Mouse (Mus musculus): ENCODE results near the gene Ino80d. TPM values are rescaled to one million over a fixed set of nuclear protein-coding genes. Genes with fewer than 3 reads are reported as not detected.
"Not testable (repeated sequence)": the region's sequence is repeated elsewhere in the genome, so short reads cannot be mapped to it uniquely, and the experiment has no call there.

The Ino80d gene
- 2.1 TPM for polyA plus RNA-seq (2012; fragmentation: generic; extraction: Trizol)
- long read RNA-seq, experiment 1, partial matches to known transcripts, result 1 of 9 reads
- long read RNA-seq, experiment 1, other reads (novel, unspliced or antisense), result 8 of 9 reads
- long read RNA-seq, experiment 2, transcript Ino80d-203 (10 exons, 1,979 nt), result major isoform, 5 of 14 reads
- long read RNA-seq, experiment 2, partial matches to known transcripts, result 2 of 14 reads
- long read RNA-seq, experiment 2, other reads (novel, unspliced or antisense), result 5 of 14 reads

- peaks cover 70% of the 10 kb centered on the region for H3K79me3 ChIP-seq (ENCODE audit: low read depth)
- H3ac ChIP-seq (ENCODE audit: control insufficient read depth, insufficient read length, low read depth), result peak within 1 kb of the TSS; percentile 95
- no peaks in the 10 kb centered on the region for H3K27me3 ChIP-seq (ENCODE audit: control insufficient read depth, insufficient read depth, insufficient read length)
- peaks cover 14% of the 10 kb centered on the region for H3K36me3 ChIP-seq (ENCODE audit: control insufficient read depth, insufficient read depth)
- peak within 1 kb of the TSS; percentile 52 for H3K4me3 ChIP-seq (ENCODE audit: insufficient read depth, poor library complexity, severe bottlenecking)
- TF ChIP-seq MAX (IDR thresholded peaks at IDR 0.05) (peak; percentile 58), FOSL1 (IDR thresholded peaks at IDR 0.05; ENCODE audit: insufficient read depth, low read length, poor library complexity, severe bottlenecking) (no peak), CTCF (IDR thresholded peaks at IDR 0.05; ENCODE audit: control insufficient read depth, insufficient read depth, insufficient read length) (peak; percentile 33)
- H3K79me2 ChIP-seq (ENCODE audit: control insufficient read depth, insufficient read depth), result peaks cover 92% of the 10 kb centered on the region
Measured at GRCm38 (mm10) chr1:63114136-63114781, at the start of gene Ino80d. TSS of gene Ino80d (minus strand) at chr1:63114667.

DNA sequence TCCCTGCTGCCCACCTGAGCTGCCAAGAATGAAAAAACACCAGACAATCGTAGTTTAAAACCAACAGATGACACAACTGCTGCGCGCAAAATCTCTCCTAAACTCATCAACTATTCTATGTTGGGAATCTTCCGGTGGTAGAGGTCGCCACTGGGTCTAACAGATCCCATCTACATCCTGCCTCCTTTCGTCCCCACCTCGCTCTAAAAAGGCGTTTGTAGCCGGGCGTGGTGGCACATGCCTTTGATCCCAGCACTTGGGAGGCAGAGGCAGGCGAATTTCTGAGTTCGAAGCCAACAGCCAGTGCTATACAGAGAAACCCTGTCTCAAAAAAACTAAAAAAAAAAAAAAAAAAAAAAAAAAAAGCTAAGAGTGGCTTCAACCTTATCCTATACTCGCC lies 25.8 kb upstream of the Ino80d start:
- Histone ChIP-seq H3K79me2 (ENCODE audit: control insufficient read depth, insufficient read depth) (no peaks in the 10 kb centered on the region), H3ac (ENCODE audit: control insufficient read depth, insufficient read length, low read depth) (no peak overlapping the region), H3K79me3 (ENCODE audit: low read depth) (no peaks in the 10 kb centered on the region), H3K36me3 (ENCODE audit: control insufficient read depth, insufficient read depth) (peaks cover 32% of the 10 kb centered on the region), H3K4me3 (ENCODE audit: insufficient read depth, poor library complexity, severe bottlenecking) (no peak overlapping the region), H3K27me3 (ENCODE audit: control insufficient read depth, insufficient read depth, insufficient read length) (no peaks in the 10 kb centered on the region)
- TF ChIP-seq CTCF (IDR thresholded peaks at IDR 0.05; ENCODE audit: control insufficient read depth, insufficient read depth, insufficient read length) (no peak), USF1 (IDR thresholded peaks at IDR 0.05; ENCODE audit: low read depth) (no peak), CEBPB (IDR thresholded peaks at IDR 0.05; ENCODE audit: low read depth) (no peak), MYOD1 (IDR thresholded peaks at IDR 0.05; ENCODE audit: control insufficient read depth, insufficient read length, low read depth) (no peak), MAX (IDR thresholded peaks at IDR 0.05) (no peak), FOSL1 (IDR thresholded peaks at IDR 0.05; ENCODE audit: insufficient read depth, low read length, poor library complexity, severe bottlenecking) (no peak), MYOG (IDR thresholded peaks at IDR 0.05; ENCODE audit: control insufficient read depth, extremely low read depth, insufficient read length) (no peak)

GRCm38 (mm10) chr1:63138586-63138985 lies 24.1 kb upstream of the Ino80d start:
- not testable (repeated sequence) for H3K79me2 ChIP-seq (ENCODE audit: control insufficient read depth, insufficient read depth); H3K27me3 ChIP-seq (ENCODE audit: control insufficient read depth, insufficient read depth, insufficient read length); H3K79me3 ChIP-seq (ENCODE audit: low read depth); H3K4me3 ChIP-seq (ENCODE audit: insufficient read depth, poor library complexity, severe bottlenecking); H3ac ChIP-seq (ENCODE audit: control insufficient read depth, insufficient read length, low read depth)
- peaks cover 16% of the 10 kb centered on the region for H3K36me3 ChIP-seq (ENCODE audit: control insufficient read depth, insufficient read depth)

- H3ac ChIP-seq (ENCODE audit: control insufficient read depth, insufficient read length, low read depth), result no peak overlapping the region
- H3K4me3 ChIP-seq (ENCODE audit: insufficient read depth, poor library complexity, severe bottlenecking), result no peak overlapping the region
- no peaks in the 10 kb centered on the region for H3K27me3 ChIP-seq (ENCODE audit: control insufficient read depth, insufficient read depth, insufficient read length)
- H3K79me2 ChIP-seq (ENCODE audit: control insufficient read depth, insufficient read depth), result no peaks in the 10 kb centered on the region
- H3K79me3 ChIP-seq (ENCODE audit: low read depth), result no peaks in the 10 kb centered on the region
- TF ChIP-seq CTCF (IDR thresholded peaks at IDR 0.05; ENCODE audit: control insufficient read depth, insufficient read depth, insufficient read length), result no peak
- no peak for TF ChIP-seq MYOD1 (IDR thresholded peaks at IDR 0.05; ENCODE audit: control insufficient read depth, insufficient read length, low read depth)
- TF ChIP-seq CEBPB (IDR thresholded peaks at IDR 0.05; ENCODE audit: low read depth), result no peak
- TF ChIP-seq MAX (IDR thresholded peaks at IDR 0.05), result no peak
- no peak for TF ChIP-seq USF1 (IDR thresholded peaks at IDR 0.05; ENCODE audit: low read depth)
- no peak for TF ChIP-seq MYOG (IDR thresholded peaks at IDR 0.05; ENCODE audit: control insufficient read depth, extremely low read depth, insufficient read length)
- no peak for TF ChIP-seq FOSL1 (IDR thresholded peaks at IDR 0.05; ENCODE audit: insufficient read depth, low read length, poor library complexity, severe bottlenecking)
- peaks cover 10% of the 10 kb centered on the region for H3K36me3 ChIP-seq (ENCODE audit: control insufficient read depth, insufficient read depth)
Measured at GRCm38 (mm10) chr1:63137971-63138370, 23.5 kb upstream of the Ino80d start.

- Histone ChIP-seq H3K79me3 (ENCODE audit: low read depth) (no peaks in the 10 kb centered on the region), H3K27me3 (ENCODE audit: control insufficient read depth, insufficient read depth, insufficient read length) (no peaks in the 10 kb centered on the region), H3K36me3 (ENCODE audit: control insufficient read depth, insufficient read depth) (no peaks in the 10 kb centered on the region), H3ac (ENCODE audit: control insufficient read depth, insufficient read length, low read depth) (no peak overlapping the region), H3K4me3 (ENCODE audit: insufficient read depth, poor library complexity, severe bottlenecking) (no peak overlapping the region), H3K79me2 (ENCODE audit: control insufficient read depth, insufficient read depth) (no peaks in the 10 kb centered on the region)
- TF ChIP-seq FOSL1 (IDR thresholded peaks at IDR 0.05; ENCODE audit: insufficient read depth, low read length, poor library complexity, severe bottlenecking) (no peak), MYOD1 (IDR thresholded peaks at IDR 0.05; ENCODE audit: control insufficient read depth, insufficient read length, low read depth) (no peak)
Measured at GRCm38 (mm10) chr1:63134530-63134929, 20.1 kb upstream of the Ino80d start.

- no peaks in the 10 kb centered on the region for H3K79me2 ChIP-seq (ENCODE audit: control insufficient read depth, insufficient read depth)
- H3K36me3 ChIP-seq (ENCODE audit: control insufficient read depth, insufficient read depth), result peaks cover 6% of the 10 kb centered on the region
- H3K4me3 ChIP-seq (ENCODE audit: insufficient read depth, poor library complexity, severe bottlenecking), result no peak overlapping the region
- no peaks in the 10 kb centered on the region for H3K79me3 ChIP-seq (ENCODE audit: low read depth)
- H3ac ChIP-seq (ENCODE audit: control insufficient read depth, insufficient read length, low read depth), result no peak overlapping the region
- TF ChIP-seq MYOG (IDR thresholded peaks at IDR 0.05; ENCODE audit: control insufficient read depth, extremely low read depth, insufficient read length), result no peak
- TF ChIP-seq MAX (IDR thresholded peaks at IDR 0.05), result no peak
- TF ChIP-seq CTCF (IDR thresholded peaks at IDR 0.05; ENCODE audit: control insufficient read depth, insufficient read depth, insufficient read length), result no peak
- no peak for TF ChIP-seq MYOD1 (IDR thresholded peaks at IDR 0.05; ENCODE audit: control insufficient read depth, insufficient read length, low read depth)
- no peak for TF ChIP-seq CEBPB (IDR thresholded peaks at IDR 0.05; ENCODE audit: low read depth)
- no peak for TF ChIP-seq USF1 (IDR thresholded peaks at IDR 0.05; ENCODE audit: low read depth)
- TF ChIP-seq FOSL1 (IDR thresholded peaks at IDR 0.05; ENCODE audit: insufficient read depth, low read length, poor library complexity, severe bottlenecking), result no peak
- no peaks in the 10 kb centered on the region for H3K27me3 ChIP-seq (ENCODE audit: control insufficient read depth, insufficient read depth, insufficient read length)
Measured at GRCm38 (mm10) chr1:63131766-63132165, 17.3 kb upstream of the Ino80d start.

Measured in C2C12 (cell line).